Mouse (Mus musculus) cerebellum, adult 2 months (tissue): ENCODE measurements at regions not wholly inside any gene's neighbourhood (a gene's known extent, or its start where the extent isn't known, plus 50 kb on each side); places are given as distances from the start of the nearest gene placed in this dataset.

Experiments
- CTCF ChIP-seq: fragments of 200-500 bp; IDR thresholded peaks from 2 replicates; pipeline ENCODE4 v1.5.1; 2011; ENCODE audit warnings: low read depth, mild to moderate bottlenecking, control low read depth, low read length, moderate library complexity, borderline replicate concordance; ENCODE audit not compliant: insufficient read depth
- POLR2A ChIP-seq: fragments of 200-500 bp; IDR thresholded peaks from 2 replicates; pipeline ENCODE4 v1.6.1; 2011; ENCODE audit warnings: low read length, control low read depth, borderline replicate concordance; ENCODE audit not compliant: insufficient read depth

GRCm38 (mm10) chr5:111877165-111877793 lies 143.6 kb downstream of the Gm26897 start:
- TF ChIP-seq CTCF (no peak), POLR2A (no peak)
